Mouse (Mus musculus) megakaryocyte, embryonic 14.5 days (primary cell): ENCODE measurements around the gene Enox1.

ENCODE experiments used
- FLI1 ChIP-seq: IDR thresholded peaks from 2 replicates; pipeline ENCODE4 v1.6.1; 2012; ENCODE audit warnings: low read length, inconsistent platforms, mixed read lengths
- GATA1 ChIP-seq: IDR thresholded peaks from 3 replicates; pipeline ENCODE4 v1.6.1; 2012; ENCODE audit warnings: mixed read lengths, low read length, inconsistent platforms, borderline replicate concordance

- TF ChIP-seq GATA1 (no peak), FLI1 (no peak)
These were observed 582.8 kb downstream of the Enox1 start for GRCm38 (mm10) chr14:77739376-77739775.
